Mouse (Mus musculus) embryo, embryonic 10.5 days (tissue): Measurements from ENCODE around the gene Samd15.
A peak's percentile ranks its signal among the peaks of the same experiment; 100 is the strongest.
"Not testable (repeated sequence)": the region's sequence is repeated elsewhere in the genome, so short reads cannot be mapped to it uniquely, and the experiment has no call there.

Source experiments
- DNase-seq: peaks from one replicate; pipeline ENCODE4 v3.0.0-alpha.2; 2015; ENCODE audit warnings: low spot score

Samd15 gene

GRCm38 (mm10) chr12:87199206-87199972 lies at the start of gene Samd15:
TSS of gene Samd15 (plus strand) at chr12:87199723.
- peak; percentile 51 for DNase-seq

GRCm38 (mm10) chr12:87154448-87154847 lies 45.1 kb upstream of the Samd15 start:
- DNase-seq, result not testable (repeated sequence)

- DNase-seq, result no peak
These were observed 42.2 kb upstream of the Samd15 start for GRCm38 (mm10) chr12:87157361-87157760.

- no peak for DNase-seq
These were observed 41.4 kb upstream of the Samd15 start for GRCm38 (mm10) chr12:87158099-87158498.

- no peak for DNase-seq
These were observed 39.2 kb upstream of the Samd15 start for GRCm38 (mm10) chr12:87160310-87160709.

- DNase-seq, result no peak
These were observed 38.7 kb upstream of the Samd15 start for GRCm38 (mm10) chr12:87160815-87161214.

- DNase-seq, result peak; percentile 28
These were observed 24.2 kb upstream of the Samd15 start for GRCm38 (mm10) chr12:87175194-87175946.

- DNase-seq, result no peak
These were observed 21.9 kb upstream of the Samd15 start for GRCm38 (mm10) chr12:87177631-87178030.

- no peak for DNase-seq
These were observed 6.5 kb upstream of the Samd15 start for GRCm38 (mm10) chr12:87193008-87193407.

- no peak for DNase-seq
These were observed 4.5 kb upstream of the Samd15 start for GRCm38 (mm10) chr12:87195069-87195468.

GRCm38 (mm10) chr12:87196310-87196709 lies 3.2 kb upstream of the Samd15 start:
- no peak for DNase-seq

GRCm38 (mm10) chr12:87198792-87199191 lies 731 bp upstream of the Samd15 start:
- peak; percentile 18 for DNase-seq

GRCm38 (mm10) chr12:87199973-87200586 lies 557 bp downstream of the Samd15 start, which contains the start of gene Tmed8:
TSS of gene Tmed8 (minus strand) at chr12:87200454.
- peak; percentile 93 for DNase-seq

- no peak for DNase-seq
These were observed 2.2 kb downstream of the Samd15 start for GRCm38 (mm10) chr12:87201694-87202093.

GRCm38 (mm10) chr12:87205789-87206188 lies 6.3 kb downstream of the Samd15 start:
- not testable (repeated sequence) for DNase-seq

- DNase-seq, result no peak
These were observed 13.5 kb downstream of the Samd15 start for GRCm38 (mm10) chr12:87212844-87213606.

GRCm38 (mm10) chr12:87216053-87216452 lies 16.5 kb downstream of the Samd15 start:
- DNase-seq, result no peak

- DNase-seq, result no peak
These were observed 18.1 kb downstream of the Samd15 start for GRCm38 (mm10) chr12:87217596-87217995.

- no peak for DNase-seq
These were observed 19.8 kb downstream of the Samd15 start for GRCm38 (mm10) chr12:87219362-87219761.

- no peak for DNase-seq
These were observed 25.4 kb downstream of the Samd15 start for GRCm38 (mm10) chr12:87224950-87225349.

GRCm38 (mm10) chr12:87226801-87227200 lies 27.3 kb downstream of the Samd15 start:
- DNase-seq, result no peak

GRCm38 (mm10) chr12:87229633-87230032 lies 30.1 kb downstream of the Samd15 start:
- DNase-seq, result no peak
